Mouse (Mus musculus): Measurements from ENCODE around the gene Pecam1. TPM values are rescaled to one million over a fixed set of nuclear protein-coding genes. Genes with fewer than 3 reads are reported as not detected.
"Not testable (repeated sequence)": the region's sequence is repeated elsewhere in the genome, so short reads cannot be mapped to it uniquely, and the experiment has no call there.

The Pecam1 gene
- polyA plus RNA-seq, 1 experiment: 10.7 TPM

DNA sequence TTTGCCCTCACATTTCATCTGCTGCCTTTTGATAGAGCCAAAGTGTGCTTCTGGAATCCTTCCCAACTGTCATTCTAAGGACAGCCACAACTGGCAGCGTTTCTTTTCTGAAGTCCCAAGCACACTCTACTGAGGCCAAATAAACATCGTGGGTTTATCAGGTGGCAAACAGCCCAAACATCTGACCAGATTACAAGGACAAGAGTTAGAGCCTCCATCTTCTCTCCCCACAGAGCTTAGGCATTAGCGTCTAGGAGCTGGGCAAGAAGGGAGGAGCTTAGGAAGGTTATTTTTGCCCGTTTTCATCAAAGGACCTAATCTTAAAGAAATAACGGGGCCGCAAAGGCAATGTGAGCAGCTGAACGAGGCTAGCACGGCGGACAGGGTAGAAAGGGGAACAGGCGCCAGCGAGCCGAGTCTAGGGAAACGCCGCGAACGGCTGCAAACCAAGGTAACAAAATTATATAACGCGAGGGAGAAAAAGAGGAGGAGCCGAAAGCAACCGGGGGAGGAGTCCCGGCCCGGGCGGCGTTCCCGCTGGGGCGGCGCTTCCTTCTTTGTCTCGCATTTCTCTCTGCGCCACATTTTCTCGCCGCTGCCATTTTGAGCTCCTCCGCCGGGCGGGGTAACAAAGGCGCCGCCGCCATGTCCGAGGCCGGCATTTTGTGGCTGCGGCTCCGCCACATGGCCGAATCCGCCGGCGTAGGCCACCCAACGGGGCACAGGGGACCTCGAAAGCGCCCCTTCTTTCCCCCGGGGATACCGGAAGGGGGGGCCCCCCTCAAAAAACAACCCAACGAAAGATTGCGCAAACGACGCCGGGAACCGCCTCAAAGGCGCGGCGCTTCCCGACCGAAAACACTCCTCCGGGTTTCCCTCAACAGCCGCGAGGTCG, 37.0 kb upstream of the Pecam1 start:
- WGBS: under 1% methylated on average over 65 of the region's 65 CpGs
- Histone ChIP-seq H3K36me3 (ENCODE audit: control insufficient read depth, insufficient read depth, low read length) (peaks cover 43% of the 10 kb centered on the region), H3K27me3 (ENCODE audit: control insufficient read depth, insufficient read depth, low read length) (no peaks in the 10 kb centered on the region), H3K4me1 (ENCODE audit: control insufficient read depth, insufficient read depth, insufficient read length, low read length) (peaks cover 2% of the 10 kb centered on the region; the same call in 1 of the 2 replicates), H3K4me3 (ENCODE audit: low read depth, low read length) (peak overlapping the region; percentile 82), H3K27ac (ENCODE audit: insufficient read depth, low read depth, low read length) (peak overlapping the region; percentile 86)
- TF ChIP-seq POLR2A (IDR thresholded peaks at IDR 0.05; ENCODE audit: low read depth, low read length): peak; percentile 64; the same call in 1 of the 2 replicates
- no peak for TF ChIP-seq CTCF (IDR thresholded peaks at IDR 0.05; ENCODE audit: extremely low read depth, insufficient read length, insufficient replicate concordance, low read depth, low read length)

DNA sequence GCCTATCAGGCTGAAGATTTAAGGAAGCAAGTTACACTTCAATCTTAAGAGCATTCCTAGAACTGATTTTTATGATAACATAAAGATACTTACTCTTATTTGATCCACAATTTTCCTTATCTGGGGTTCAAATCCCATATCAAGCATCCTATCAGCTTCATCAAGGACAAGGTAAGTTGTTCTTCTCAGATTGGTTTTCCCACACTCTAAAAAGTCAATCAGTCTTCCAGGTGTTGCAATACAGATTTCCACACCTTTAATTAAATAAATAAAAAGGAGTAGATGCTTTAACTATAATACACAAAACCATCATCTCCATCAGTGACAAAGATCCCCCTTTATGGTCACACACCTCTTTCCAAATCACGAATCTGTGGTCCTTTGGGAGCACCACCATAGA, 34.6 kb upstream of the Pecam1 start:
- TF ChIP-seq POLR2A (IDR thresholded peaks at IDR 0.05; ENCODE audit: low read depth, low read length) (no peak), CTCF (IDR thresholded peaks at IDR 0.05; ENCODE audit: extremely low read depth, insufficient read length, insufficient replicate concordance, low read depth, low read length) (no peak)
- Histone ChIP-seq H3K4me3 (ENCODE audit: low read depth, low read length) (no peak overlapping the region), H3K36me3 (ENCODE audit: control insufficient read depth, insufficient read depth, low read length) (peaks cover 58% of the 10 kb centered on the region), H3K27me3 (ENCODE audit: control insufficient read depth, insufficient read depth, low read length) (no peaks in the 10 kb centered on the region), H3K4me1 (ENCODE audit: control insufficient read depth, insufficient read depth, insufficient read length, low read length) (peaks cover 2% of the 10 kb centered on the region; the same call in 1 of the 2 replicates), H3K27ac (ENCODE audit: insufficient read depth, low read depth, low read length) (no peak overlapping the region)
- 43% methylated on average over 1 of the region's 1 CpGs for WGBS

DNA sequence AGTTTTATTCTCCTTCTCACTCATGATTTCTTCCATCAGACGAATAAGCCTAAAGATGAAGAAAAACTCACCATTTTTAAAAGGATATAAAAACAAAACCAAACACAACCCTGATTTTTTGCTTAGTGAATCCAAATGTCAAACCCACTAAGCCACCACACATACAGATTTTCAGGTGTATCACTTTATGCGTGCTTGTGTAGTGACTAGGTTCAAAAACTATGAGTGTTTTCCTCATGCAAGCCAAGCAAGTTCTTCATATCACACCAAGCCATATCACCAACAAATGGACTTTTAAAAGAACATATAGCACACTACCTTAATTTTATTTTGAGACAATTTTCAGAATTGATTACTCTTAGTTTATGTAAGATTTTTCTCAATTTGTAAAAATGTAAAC, 34.0 kb upstream of the Pecam1 start:
- H3K36me3 ChIP-seq (ENCODE audit: control insufficient read depth, insufficient read depth, low read length): peaks cover 60% of the 10 kb centered on the region
- no peaks in the 10 kb centered on the region for H3K27me3 ChIP-seq (ENCODE audit: control insufficient read depth, insufficient read depth, low read length)
- 56% methylated on average over 2 of the region's 2 CpGs for WGBS
- TF ChIP-seq CTCF (IDR thresholded peaks at IDR 0.05; ENCODE audit: extremely low read depth, insufficient read length, insufficient replicate concordance, low read depth, low read length): no peak
- no peak for TF ChIP-seq POLR2A (IDR thresholded peaks at IDR 0.05; ENCODE audit: low read depth, low read length)
- no peak overlapping the region for H3K4me3 ChIP-seq (ENCODE audit: low read depth, low read length)
- no peak overlapping the region for H3K27ac ChIP-seq (ENCODE audit: insufficient read depth, low read depth, low read length)
- no peaks in the 10 kb centered on the region for H3K4me1 ChIP-seq (ENCODE audit: control insufficient read depth, insufficient read depth, insufficient read length, low read length)

DNA sequence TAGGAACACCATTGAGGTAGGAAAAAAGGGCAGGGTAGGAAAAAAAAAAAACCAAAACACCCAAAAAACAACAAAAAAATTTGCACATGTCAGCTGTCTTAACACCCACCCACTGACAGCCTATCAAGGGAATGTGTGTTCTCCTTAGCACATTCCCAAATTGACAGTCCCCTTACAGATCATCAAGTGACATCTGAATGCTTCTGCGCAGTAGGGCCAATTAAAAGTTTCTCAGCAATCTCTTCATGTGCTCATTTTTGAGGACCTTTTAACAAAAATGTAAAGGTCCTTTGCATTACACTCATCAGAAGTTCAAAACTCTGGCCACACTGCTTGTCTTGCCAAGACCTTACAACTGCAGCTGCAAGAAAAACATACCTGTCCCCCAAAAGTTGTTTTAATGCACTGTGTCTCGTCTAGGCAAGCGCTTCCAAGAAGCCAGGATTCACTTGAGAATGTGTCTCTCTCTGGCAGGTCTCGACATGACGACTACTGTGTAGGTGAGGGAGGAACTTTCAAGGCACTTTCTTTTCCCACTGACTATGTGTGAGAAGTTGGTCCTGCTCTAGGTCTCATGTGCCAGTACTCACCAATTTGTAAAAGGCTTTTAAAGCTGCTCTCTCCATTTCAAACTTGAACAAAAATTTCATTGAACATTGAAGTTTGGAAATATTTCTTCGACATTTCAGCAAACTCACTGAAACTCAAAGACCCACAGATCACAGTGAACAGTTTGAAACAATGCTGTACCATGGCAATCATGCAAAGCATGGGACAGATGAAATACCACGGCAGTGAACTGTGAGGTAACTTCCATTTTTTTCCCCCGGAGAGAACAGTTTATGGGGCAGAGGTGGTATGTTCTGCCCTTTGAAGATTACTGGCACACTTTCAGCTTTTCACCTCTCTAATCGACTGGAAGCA, 32.7 kb upstream of the Pecam1 start:
- no peak overlapping the region for H3K27ac ChIP-seq (ENCODE audit: insufficient read depth, low read depth, low read length)
- H3K4me3 ChIP-seq (ENCODE audit: low read depth, low read length): no peak overlapping the region
- TF ChIP-seq CTCF (IDR thresholded peaks at IDR 0.05; ENCODE audit: extremely low read depth, insufficient read length, insufficient replicate concordance, low read depth, low read length) (no peak), POLR2A (IDR thresholded peaks at IDR 0.05; ENCODE audit: low read depth, low read length) (no peak)
- no peaks in the 10 kb centered on the region for H3K27me3 ChIP-seq (ENCODE audit: control insufficient read depth, insufficient read depth, low read length)
- H3K36me3 ChIP-seq (ENCODE audit: control insufficient read depth, insufficient read depth, low read length): peaks cover 60% of the 10 kb centered on the region
- 50% methylated on average over 9 of the region's 9 CpGs for WGBS
- no peaks in the 10 kb centered on the region for H3K4me1 ChIP-seq (ENCODE audit: control insufficient read depth, insufficient read depth, insufficient read length, low read length)

DNA sequence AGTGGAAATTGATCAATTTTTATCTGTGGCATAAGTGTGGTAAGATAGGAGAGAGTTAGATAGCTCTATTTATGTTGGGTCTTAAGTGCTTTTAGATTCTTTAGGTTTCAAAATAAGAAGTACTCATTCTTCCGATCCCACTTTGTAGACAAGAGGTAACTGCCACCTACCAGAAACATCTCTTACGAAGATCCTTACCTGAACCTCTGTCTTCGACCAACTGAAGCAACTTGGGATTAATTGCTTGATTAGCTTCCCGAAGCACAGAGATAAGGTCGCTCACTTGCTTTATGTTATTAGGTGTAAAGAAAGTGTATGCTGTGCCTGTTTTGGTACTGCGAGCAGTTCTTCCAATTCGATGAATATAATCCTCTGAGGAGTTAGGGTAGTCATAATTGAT, 31.8 kb upstream of the Pecam1 start:
- not testable (repeated sequence) for H3K4me3 ChIP-seq (ENCODE audit: low read depth, low read length); H3K4me1 ChIP-seq (ENCODE audit: control insufficient read depth, insufficient read depth, insufficient read length, low read length); H3K27ac ChIP-seq (ENCODE audit: insufficient read depth, low read depth, low read length); H3K27me3 ChIP-seq (ENCODE audit: control insufficient read depth, insufficient read depth, low read length)
- H3K36me3 ChIP-seq (ENCODE audit: control insufficient read depth, insufficient read depth, low read length): peaks cover 59% of the 10 kb centered on the region
- WGBS: 58% methylated on average over 7 of the region's 7 CpGs

DNA sequence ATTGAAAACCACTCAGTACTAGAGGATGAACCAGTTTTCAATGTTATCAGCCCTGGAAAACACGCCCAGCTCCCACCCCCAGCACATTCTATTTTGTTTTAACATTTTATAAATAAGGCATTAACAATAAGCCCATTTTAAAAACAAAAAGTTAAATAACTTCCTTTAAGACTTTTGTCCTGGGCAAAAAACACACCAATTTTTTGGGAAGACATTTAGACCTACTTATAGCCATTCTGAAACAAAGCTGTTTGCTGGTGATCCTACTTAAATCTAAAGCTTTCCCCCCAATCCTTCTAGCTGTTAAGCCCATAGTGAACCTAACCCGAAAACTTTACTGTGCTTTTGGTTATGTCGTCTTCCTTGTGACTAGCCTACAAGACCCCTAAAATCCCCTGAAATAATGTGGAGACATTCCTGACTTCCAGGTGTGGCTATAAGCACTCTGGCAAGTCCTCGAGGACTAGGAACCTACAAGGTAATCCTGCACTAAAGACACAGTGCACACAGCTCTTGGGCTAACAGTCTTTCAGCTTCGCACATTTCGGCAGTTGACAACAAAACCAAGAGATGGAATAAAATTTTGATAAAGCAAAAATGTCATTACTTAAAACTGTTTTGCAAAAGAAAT, 30.3 kb upstream of the Pecam1 start:
- Histone ChIP-seq H3K27ac (ENCODE audit: insufficient read depth, low read depth, low read length) (no peak overlapping the region), H3K4me1 (ENCODE audit: control insufficient read depth, insufficient read depth, insufficient read length, low read length) (no peaks in the 10 kb centered on the region), H3K4me3 (ENCODE audit: low read depth, low read length) (no peak overlapping the region), H3K27me3 (ENCODE audit: control insufficient read depth, insufficient read depth, low read length) (no peaks in the 10 kb centered on the region), H3K36me3 (ENCODE audit: control insufficient read depth, insufficient read depth, low read length) (peaks cover 53% of the 10 kb centered on the region)
- TF ChIP-seq CTCF (IDR thresholded peaks at IDR 0.05; ENCODE audit: extremely low read depth, insufficient read length, insufficient replicate concordance, low read depth, low read length) (no peak), POLR2A (IDR thresholded peaks at IDR 0.05; ENCODE audit: low read depth, low read length) (no peak)
- 68% methylated on average over 6 of the region's 6 CpGs for WGBS

DNA sequence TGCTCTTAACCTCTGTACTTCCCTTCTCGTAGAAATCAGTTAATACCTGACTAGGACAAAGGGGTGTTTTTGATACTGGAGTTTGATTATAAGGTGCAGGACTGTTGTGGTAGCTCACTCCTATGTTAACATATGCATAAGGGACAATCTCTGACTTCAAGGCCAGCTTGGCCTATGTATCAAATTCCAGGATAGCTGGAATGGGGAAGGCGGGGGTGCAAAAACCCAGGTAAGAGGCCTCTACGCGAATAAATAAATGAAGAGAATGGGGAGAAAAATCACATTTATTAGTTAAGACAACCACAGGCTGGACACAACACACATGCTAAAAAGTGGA, 29.6 kb upstream of the Pecam1 start:
- Histone ChIP-seq H3K36me3 (ENCODE audit: control insufficient read depth, insufficient read depth, low read length) (peaks cover 54% of the 10 kb centered on the region), H3K27me3 (ENCODE audit: control insufficient read depth, insufficient read depth, low read length) (no peaks in the 10 kb centered on the region), H3K4me1 (ENCODE audit: control insufficient read depth, insufficient read depth, insufficient read length, low read length) (no peaks in the 10 kb centered on the region), H3K27ac (ENCODE audit: insufficient read depth, low read depth, low read length) (peak overlapping the region; percentile 87), H3K4me3 (ENCODE audit: low read depth, low read length) (no peak overlapping the region)
- WGBS: 42% methylated on average over 4 of the region's 4 CpGs
- TF ChIP-seq POLR2A (IDR thresholded peaks at IDR 0.05; ENCODE audit: low read depth, low read length): no peak
- no peak for TF ChIP-seq CTCF (IDR thresholded peaks at IDR 0.05; ENCODE audit: extremely low read depth, insufficient read length, insufficient replicate concordance, low read depth, low read length)

Data from small intestine, adult 2 months (tissue).